ENCODE assay signal across 7 mouse cellular contexts in the genomic region with DNA sequence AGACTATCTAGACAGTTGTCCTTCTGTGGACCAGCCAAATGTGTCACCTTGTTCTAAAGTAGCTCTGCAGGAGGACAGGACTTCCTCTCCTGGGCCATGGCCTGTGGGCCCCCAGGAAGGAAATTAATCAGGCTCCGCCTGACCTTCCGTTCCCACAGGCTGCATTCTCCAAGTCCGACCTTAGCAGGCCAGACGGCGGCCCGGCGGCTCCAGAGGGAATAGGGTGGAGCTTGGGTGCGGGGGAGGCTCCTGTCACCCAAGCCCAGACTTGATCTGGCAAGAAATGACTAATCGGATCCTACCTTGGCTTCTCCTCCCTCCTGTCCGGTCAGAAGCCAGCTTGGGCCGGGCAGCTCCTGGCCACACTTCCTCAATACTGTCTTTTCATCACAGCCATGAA. TPM values are rescaled to one million over a fixed set of nuclear protein-coding genes. Genes with fewer than 3 reads are reported as not detected.
DNase-seq lines count a peak whose midpoint lies in the region; ATAC-seq lines count a peak whose summit lies in the region.

No protein-coding gene starts in this region.

- no peaks in the 10 kb centered on the region for H3K9me3 ChIP-seq in heart, embryonic 11.5 days (replicated peaks; ENCODE audit: control insufficient read depth, low read length)
- H3K9me3 ChIP-seq in kidney, embryonic 15.5 days (replicated peaks), result no peaks in the 10 kb centered on the region

- no peaks in the 10 kb centered on the region for H3K27me3 ChIP-seq in heart, embryonic 11.5 days (ENCODE audit: control insufficient read depth, insufficient read depth, low read length)
- H3K27me3 ChIP-seq in kidney, embryonic 15.5 days, result no peaks in the 10 kb centered on the region

- H3K9ac ChIP-seq in heart, embryonic 11.5 days (ENCODE audit: low read depth, low read length), result peak overlapping the region; percentile 50
- peak overlapping the region; percentile 10; the same call in 1 of the 2 replicates for H3K9ac ChIP-seq in kidney, embryonic 15.5 days

- ATAC-seq in heart, embryonic 11.5 days (replicated peaks; ENCODE audit: insufficient number of reproducible peaks, low FRiP score, low TSS enrichment), result no peak
- ATAC-seq in kidney, embryonic 15.5 days (replicated peaks; ENCODE audit: low FRiP score), result peak; percentile 4; the same call in 1 of the 2 replicates

- H3K4me2 ChIP-seq in heart, embryonic 11.5 days, result peak overlapping the region; percentile 81
- H3K4me2 ChIP-seq in kidney, embryonic 15.5 days, result peak overlapping the region; percentile 70

- H3K27ac ChIP-seq in heart, embryonic 11.5 days (ENCODE audit: low read depth, low read length), result peak overlapping the region; percentile 84
- H3K27ac ChIP-seq in kidney, embryonic 15.5 days, result peak overlapping the region; percentile 94

- WGBS in heart, embryonic 11.5 days (ENCODE audit: insufficient replicate concordance), result 12% methylated on average over 11 of the region's 11 CpGs
- 7% methylated on average over 11 of the region's 11 CpGs for WGBS in kidney, embryonic 15.5 days

- no peaks in the 10 kb centered on the region for H3K36me3 ChIP-seq in heart, embryonic 11.5 days (ENCODE audit: control insufficient read depth, insufficient read depth, low read length)
- H3K36me3 ChIP-seq in kidney, embryonic 15.5 days, result no peaks in the 10 kb centered on the region

- H3K4me1 ChIP-seq in heart, embryonic 11.5 days (ENCODE audit: control insufficient read depth, insufficient read depth, low read length), result peaks cover 59% of the 10 kb centered on the region
- peaks cover 82% of the 10 kb centered on the region for H3K4me1 ChIP-seq in kidney, embryonic 15.5 days

- peak; percentile 90 for DNase-seq in adrenal gland, adult 2 months
- DNase-seq in cerebellum, postnatal 25 days, result peak; percentile 86 to 87
- peak; percentile 73 for DNase-seq in lung, postnatal 14 days
- no peak for DNase-seq in embryo, embryonic 9.5 days (ENCODE audit: extremely low spot score)
- DNase-seq in thymus, postnatal 14 days, result no peak

- H3K4me3 ChIP-seq in heart, embryonic 11.5 days (ENCODE audit: low read depth, low read length), result peak overlapping the region; percentile 73
- peak overlapping the region; percentile 74 for H3K4me3 ChIP-seq in kidney, embryonic 15.5 days (replicated peaks)

RNA-seq across cellular contexts. Expression of a gene that starts 2.4 kb away (rescaled TPM):
- 10 to 100 TPM; 67.0 to 94.3 TPM for total RNA-seq in adrenal gland, adult 2 months (2021)
- 275 and 284 TPM in 2 replicates for polyA plus RNA-seq in adrenal gland, adult 2 months (2012; rRNA removed)
- polyA plus RNA-seq in heart, embryonic 11.5 days (2014; fragmentation: Nextera tagmentation; extraction: Ambion mirVana), result 72.2 and 80.6 TPM in 2 replicates
- polyA plus RNA-seq in kidney, embryonic 15.5 days (2015; fragmentation: Nextera tagmentation; extraction: Ambion mirVana), result 107 and 121 TPM in 2 replicates

RNA-seq across cellular contexts. Expression of a gene that starts 19.4 kb away (rescaled TPM):
- total RNA-seq in adrenal gland, adult 2 months (2021), result 10 to 100 TPM; 20.3 to 40.8 TPM
- polyA plus RNA-seq in adrenal gland, adult 2 months (2012; rRNA removed), result 76.3 and 107 TPM in 2 replicates
- polyA plus RNA-seq in heart, embryonic 11.5 days (2014; fragmentation: Nextera tagmentation; extraction: Ambion mirVana), result 67.2 and 70.6 TPM in 2 replicates
- polyA plus RNA-seq in kidney, embryonic 15.5 days (2015; fragmentation: Nextera tagmentation; extraction: Ambion mirVana), result 59.0 and 67.2 TPM in 2 replicates

RNA-seq across cellular contexts. Expression of a gene that starts 20.3 kb away (rescaled TPM):
- 10 to 100 TPM; 12.5 to 25.8 TPM for total RNA-seq in adrenal gland, adult 2 months (2021)
- 42.1 and 57.5 TPM in 2 replicates for polyA plus RNA-seq in adrenal gland, adult 2 months (2012; rRNA removed)
- polyA plus RNA-seq in heart, embryonic 11.5 days (2014; fragmentation: Nextera tagmentation; extraction: Ambion mirVana), result 89.3 and 107 TPM in 2 replicates
- polyA plus RNA-seq in kidney, embryonic 15.5 days (2015; fragmentation: Nextera tagmentation; extraction: Ambion mirVana), result 130 and 139 TPM in 2 replicates

RNA-seq across cellular contexts. Expression of a gene that starts 39.3 kb away (rescaled TPM):
- total RNA-seq in adrenal gland, adult 2 months (2021), result 10 to 100 TPM; 34.6 to 62.1 TPM
- 28.5 and 32.8 TPM in 2 replicates for polyA plus RNA-seq in adrenal gland, adult 2 months (2012; rRNA removed)
- 3.0 and 3.4 TPM in 2 replicates for polyA plus RNA-seq in heart, embryonic 11.5 days (2014; fragmentation: Nextera tagmentation; extraction: Ambion mirVana)
- 15.0 and 19.6 TPM in 2 replicates for polyA plus RNA-seq in kidney, embryonic 15.5 days (2015; fragmentation: Nextera tagmentation; extraction: Ambion mirVana)

RNA-seq across cellular contexts. Expression of a gene that starts 46.4 kb away (rescaled TPM):
- 10 to 100 TPM; 54.3 to 58.7 TPM for total RNA-seq in adrenal gland, adult 2 months (2021)
- 43.0 and 46.0 TPM in 2 replicates for polyA plus RNA-seq in adrenal gland, adult 2 months (2012; rRNA removed)
- 98.8 and 111 TPM in 2 replicates for polyA plus RNA-seq in heart, embryonic 11.5 days (2014; fragmentation: Nextera tagmentation; extraction: Ambion mirVana)
- polyA plus RNA-seq in kidney, embryonic 15.5 days (2015; fragmentation: Nextera tagmentation; extraction: Ambion mirVana), result 119 and 121 TPM in 2 replicates

Comparison
In these comparisons a context has a peak if more than half of its experiments do, and no peak if none do; other contexts are left out.
1. DNase-seq: peak in adrenal gland, adult 2 months (single experiment), cerebellum, postnatal 25 days (2 of 2) and lung, postnatal 14 days (single experiment); none in embryo, embryonic 9.5 days (single experiment) and thymus, postnatal 14 days (single experiment).